Mouse (Mus musculus) thymus, postnatal 4 days (tissue): ENCODE data around the gene Pdzrn3.

ENCODE experiments used
- DNase-seq: peaks from one replicate; pipeline ENCODE4 v3.0.0; 2021

The Pdzrn3 gene

GRCm38 (mm10) chr6:101327196-101327595 is 50.5 kb downstream of the Pdzrn3 start:
- DNase-seq = no peak

GRCm38 (mm10) chr6:101325842-101326639 is 51.7 kb downstream of the Pdzrn3 start:
- no peak for DNase-seq

DNA sequence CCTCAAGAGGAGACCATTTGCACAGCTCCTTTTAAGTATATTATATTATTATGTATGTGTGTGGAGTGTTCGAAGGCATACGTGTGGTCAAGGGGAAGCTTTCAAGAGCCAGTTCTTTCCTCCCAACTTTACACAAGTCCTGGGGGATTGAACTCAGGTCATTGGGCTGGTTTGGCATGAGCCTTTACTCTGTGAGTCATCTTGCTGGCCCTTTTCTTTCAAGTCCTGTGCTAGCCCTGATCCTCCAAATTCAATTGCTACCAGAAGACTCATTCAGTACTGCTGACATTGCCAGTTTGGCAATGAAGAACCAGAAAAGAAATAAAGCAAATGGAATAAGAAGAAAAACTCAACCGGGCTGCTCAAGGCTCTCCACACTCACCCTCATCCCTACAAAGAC is 55.1 kb downstream of the Pdzrn3 start:
- DNase-seq = no peak

GRCm38 (mm10) chr6:101320386-101320785 is 57.3 kb downstream of the Pdzrn3 start:
- no peak for DNase-seq

DNA sequence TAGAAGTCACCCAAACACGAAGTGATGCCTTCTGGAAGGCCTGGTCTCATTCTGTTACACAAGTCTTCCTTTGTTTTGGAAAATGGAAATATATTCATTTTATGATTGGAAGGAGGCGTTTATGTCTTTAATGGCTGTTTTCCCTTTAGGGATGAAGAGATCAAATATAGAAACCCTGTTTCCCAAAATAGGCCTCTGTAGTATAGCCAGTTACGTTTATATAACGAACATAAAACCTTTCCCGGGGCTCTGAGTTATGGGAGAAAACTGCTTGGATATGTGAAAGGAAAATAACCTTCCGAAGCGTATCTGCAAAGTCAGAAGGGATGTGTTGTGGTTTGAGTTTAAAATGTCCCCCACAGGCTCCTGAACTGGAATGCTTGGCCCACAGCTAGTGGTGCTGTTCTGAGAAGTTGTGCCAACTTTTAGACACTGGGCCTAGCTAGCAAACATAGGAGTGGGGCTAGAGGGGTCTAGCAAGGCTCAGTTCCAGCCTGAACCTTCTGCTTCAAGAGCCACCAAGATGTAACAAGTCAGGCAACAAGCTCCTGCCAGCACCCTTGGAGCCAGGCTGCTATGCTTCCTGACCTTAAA is 58.2 kb downstream of the Pdzrn3 start:
- DNase-seq = no peak

- DNase-seq = no peak
Measured at GRCm38 (mm10) chr6:101318530-101318929, 59.2 kb downstream of the Pdzrn3 start.

GRCm38 (mm10) chr6:101311446-101311845 is 66.3 kb downstream of the Pdzrn3 start:
- no peak for DNase-seq

DNA sequence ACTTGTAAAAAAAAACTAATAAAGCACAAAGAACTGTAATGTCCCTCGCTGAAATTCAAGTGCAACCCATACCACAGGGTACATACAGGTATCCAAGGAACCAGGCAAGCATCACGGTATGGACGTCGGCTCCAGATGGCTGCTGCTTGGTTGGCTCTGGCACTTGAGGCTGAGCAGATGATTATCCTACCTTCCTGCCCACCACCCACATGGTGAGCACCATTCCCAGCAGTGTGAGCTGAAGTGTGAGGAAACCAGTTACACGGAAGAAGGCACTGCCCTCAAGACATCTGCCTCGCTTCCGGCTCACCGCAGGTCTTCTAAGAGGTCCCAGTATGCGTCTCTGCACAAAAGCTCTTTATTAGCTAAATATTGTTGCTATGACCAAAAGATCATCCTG is 67.2 kb downstream of the Pdzrn3 start:
- DNase-seq = no peak

GRCm38 (mm10) chr6:101307964-101308531 is 69.6 kb downstream of the Pdzrn3 start:
- DNase-seq = no peak

DNA sequence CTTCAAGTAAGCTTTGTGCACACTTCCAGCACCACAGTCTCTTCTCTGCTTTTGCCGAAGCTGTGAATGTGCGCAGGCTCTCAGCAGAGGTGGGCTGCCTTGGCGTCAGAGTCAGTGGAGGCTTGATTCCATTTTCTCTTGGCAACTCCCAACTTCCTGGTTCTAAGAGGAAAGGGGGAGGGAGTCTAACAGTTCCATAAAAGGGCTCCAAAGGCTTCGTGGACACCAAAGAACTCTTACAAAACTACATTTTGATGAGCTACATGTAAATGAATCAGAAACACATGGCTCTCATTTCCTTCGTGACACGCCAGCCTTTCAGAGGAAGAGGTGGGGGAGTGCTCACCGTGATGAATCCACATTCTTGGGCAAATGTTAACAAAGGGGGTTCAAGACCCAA is 70.9 kb downstream of the Pdzrn3 start:
- DNase-seq = no peak

DNA sequence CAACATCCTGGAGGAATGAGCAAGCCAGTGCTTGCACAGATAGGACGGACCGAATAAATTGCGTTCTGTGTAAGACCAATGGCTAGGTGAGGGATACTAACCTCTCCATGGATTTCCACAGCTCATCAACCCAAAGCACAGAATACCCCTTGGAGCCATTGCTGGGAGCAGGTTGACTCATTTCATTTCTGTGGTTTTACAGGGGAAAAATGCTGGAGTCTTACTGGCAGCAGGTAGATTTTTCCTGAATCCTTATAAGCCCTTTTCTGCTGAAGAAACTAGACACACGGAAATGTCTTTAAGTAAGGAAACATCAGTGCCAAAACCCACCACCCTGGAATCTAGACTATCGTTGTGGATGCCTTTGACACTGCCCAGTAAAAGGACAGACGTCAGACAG is 72.2 kb downstream of the Pdzrn3 start:
- no peak for DNase-seq

DNA sequence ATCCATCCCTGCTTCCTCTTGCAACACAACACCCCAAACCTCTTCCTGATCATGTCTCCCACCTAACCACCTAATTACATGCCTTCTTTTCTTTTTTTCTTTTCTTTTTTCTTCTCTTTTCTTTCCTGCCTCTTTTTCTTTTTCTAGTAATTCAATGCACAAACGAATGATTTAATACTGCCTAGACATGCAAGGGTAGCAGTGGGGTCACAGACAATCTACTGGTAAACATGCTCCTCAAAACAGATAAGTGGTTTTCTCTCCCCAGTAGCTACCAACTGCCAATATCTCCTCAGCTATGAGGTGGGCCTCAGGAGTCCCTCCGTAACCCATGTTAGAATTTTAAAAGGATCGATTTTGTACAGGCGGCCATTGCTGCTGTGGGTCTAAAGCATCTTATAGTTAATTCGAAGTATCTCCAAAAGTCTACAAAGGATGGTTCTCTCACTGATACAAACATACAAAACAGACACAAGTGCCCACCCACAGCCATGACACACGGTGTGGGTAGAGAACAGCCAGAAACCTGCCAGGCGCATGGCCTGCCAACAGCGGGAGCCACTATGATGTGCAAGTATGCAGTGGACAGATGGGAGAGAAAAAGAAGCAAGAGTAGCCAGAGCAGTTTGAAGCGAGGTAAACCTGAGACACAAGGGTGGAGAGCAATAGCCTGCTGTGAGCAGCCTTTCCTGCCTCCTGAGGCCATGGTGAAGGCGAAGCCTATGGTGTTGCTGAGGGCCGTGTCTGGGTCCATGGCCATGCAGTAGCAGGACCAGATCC is 73.5 kb downstream of the Pdzrn3 start:
- DNase-seq = no peak

DNA sequence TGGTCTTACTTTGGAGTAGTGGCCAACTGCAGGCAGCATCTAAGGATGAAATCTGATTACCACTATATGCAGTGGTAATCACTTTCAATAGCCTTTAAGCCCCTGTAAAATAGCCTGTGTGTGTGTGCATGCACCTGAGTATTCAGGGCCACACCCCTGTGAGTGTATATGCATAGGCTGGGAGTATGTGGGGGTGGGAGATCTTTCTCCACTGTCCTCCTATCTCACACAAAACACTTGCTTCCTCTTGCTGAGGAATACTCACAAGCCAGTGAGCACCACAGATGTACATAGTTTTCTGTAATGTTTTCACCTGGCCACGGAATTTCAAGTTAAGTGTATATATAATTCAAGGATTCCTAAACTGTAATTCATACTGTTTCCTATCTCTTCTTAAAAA is 74.2 kb downstream of the Pdzrn3 start:
- no peak for DNase-seq

DNA sequence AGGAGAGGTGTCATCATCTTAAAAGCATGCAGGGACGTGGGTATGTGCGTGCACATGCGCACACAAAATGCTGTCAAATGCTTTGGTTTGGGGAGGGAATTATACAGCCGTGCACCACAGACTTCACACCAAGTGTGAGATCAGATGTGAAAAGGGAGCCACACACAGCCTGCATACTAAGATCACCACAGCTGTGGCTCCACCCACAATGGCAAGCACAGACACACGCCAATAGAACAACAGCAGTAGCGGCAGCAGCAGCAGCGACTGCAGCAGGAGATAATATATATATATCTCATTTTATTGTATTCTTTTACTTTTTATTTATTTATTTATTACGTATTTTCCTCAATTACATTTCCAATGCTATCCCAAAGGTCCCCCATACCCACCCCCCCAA is 76.5 kb downstream of the Pdzrn3 start:
- no peak for DNase-seq

DNA sequence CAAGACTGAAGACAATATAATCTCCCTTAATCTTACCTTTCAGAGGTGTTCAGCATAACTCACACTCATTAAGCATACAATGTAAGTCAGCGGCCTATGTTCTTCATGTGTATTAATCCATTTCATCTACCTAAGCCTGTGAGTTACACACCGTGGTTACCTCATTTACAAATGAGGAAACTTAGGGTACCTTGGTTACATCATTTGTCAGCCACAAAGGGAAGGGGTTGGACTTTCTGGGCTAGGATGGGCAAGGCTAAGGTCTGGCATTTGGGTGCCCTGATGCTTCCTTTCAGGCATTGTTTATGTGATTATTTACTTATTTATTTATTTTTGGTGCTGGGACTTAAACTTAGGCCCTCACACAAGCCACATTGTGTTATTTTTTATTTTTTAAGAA is 78.3 kb downstream of the Pdzrn3 start:
- no peak for DNase-seq

DNA sequence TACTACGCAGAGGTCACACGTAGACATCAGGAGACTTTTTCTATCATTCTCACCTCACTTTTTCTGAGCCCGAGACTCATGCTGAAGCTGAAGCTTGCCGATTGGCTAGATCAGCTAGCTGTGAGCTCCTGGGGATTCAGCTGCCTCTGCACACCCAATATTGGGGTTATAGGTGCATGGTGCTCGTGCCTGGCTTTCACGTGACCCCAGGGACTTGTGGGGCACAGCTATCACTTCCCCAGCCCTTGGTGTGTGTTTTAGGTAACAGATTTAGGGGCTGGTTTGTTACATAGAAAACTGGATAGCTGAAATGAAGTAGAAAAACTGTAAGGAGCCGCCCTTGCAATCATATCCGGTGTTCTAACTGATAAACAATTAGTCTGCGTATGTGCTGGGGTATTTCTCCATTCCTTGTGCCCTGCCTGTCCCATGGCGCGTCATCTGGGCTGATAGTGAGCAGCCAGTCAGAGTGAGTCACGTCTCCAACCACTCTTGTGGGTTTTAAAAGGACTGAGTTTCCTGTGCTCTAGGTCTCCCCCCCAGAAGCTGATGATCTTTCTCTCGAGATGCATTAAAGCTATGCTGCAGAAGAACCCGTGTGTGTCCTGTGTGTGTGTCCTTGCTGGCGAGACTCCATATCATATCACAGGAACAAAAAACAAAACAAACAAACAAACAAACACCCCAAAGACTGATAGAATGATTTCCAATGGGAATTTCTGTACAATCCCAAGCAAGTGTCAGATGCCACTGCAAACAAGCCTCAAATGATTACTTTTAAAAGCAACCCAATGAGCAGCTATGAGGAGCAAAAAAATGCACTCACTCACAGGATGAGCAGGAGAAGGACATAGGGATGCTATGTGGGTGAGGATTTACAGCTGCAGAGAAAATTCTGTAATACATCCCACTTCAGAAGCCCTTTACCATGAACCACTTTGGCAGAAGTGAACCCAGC is 79.9 kb downstream of the Pdzrn3 start:
- no peak for DNase-seq

- no peak for DNase-seq
Measured at GRCm38 (mm10) chr6:101296997-101297396, 80.7 kb downstream of the Pdzrn3 start.

DNA sequence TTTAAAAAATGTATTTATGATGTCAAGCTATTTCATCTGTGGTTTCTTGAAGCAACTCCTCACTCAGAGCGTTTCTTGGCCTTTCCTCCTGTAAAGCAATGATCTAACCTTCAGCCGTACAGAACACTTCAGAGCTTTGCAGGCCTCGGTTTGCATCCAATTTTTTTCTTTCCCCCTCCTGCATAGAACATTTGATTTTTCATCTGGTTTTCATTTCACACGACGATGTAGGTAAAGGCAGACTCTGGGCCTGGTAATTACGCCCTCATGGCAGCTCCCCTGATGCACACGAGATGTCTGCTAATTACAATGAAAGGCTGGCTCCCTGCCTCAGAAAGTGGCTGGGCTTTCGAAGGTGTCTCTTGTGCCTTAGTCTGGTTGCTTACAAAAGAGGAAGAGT is 81.4 kb downstream of the Pdzrn3 start:
- no peak for DNase-seq

DNA sequence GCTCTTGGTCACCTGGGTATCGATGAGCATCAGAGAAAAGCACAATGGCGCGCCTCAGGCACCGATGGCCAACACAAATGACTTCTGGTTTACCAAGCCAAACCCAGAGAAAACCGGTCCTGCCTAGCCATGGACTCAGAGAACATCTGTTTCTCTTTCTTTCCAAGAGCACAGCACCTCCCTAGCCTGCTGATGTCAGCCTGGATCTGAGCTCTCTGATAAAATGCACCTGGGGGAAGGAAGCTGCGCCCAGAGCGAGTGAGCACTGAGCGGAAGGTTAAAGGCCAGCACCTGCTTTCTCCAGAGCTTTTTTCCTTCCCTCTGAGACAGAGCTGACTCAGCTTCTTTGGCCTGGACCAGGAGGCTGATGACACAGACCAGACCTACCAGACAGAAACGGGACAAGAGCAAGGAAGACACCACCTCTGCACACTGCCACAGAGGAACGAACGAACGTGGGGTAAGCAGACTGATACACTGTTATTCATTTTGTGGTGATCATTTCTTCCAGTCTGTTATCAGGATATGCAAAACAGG is 84.6 kb downstream of the Pdzrn3 start:
- no peak for DNase-seq

- no peak for DNase-seq
Measured at GRCm38 (mm10) chr6:101291944-101292343, 85.8 kb downstream of the Pdzrn3 start.

DNA sequence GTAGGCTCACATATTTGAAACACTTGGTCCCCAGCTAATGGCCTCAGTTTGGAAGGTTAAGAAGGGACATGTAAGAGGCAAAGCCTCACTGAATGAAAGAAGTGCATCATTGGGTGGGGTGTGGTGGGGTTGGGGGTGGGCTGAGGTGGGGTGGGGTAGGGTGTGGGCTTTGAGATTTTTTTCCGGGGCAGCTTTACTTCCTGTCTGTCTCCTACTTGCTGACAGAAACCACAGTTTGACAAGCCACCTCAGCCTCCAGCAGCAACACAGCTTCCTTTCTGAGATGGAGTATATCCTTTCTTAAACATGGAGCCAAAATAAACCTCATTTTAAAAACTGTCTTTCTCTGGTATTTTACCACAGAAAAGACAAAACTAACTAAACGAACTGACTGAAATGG is 87.5 kb downstream of the Pdzrn3 start:
- peak; percentile 19 for DNase-seq

GRCm38 (mm10) chr6:101289428-101289827 is 88.3 kb downstream of the Pdzrn3 start:
- no peak for DNase-seq
